ENCODE assay signal across 25 mouse cellular contexts in the genomic region with DNA sequence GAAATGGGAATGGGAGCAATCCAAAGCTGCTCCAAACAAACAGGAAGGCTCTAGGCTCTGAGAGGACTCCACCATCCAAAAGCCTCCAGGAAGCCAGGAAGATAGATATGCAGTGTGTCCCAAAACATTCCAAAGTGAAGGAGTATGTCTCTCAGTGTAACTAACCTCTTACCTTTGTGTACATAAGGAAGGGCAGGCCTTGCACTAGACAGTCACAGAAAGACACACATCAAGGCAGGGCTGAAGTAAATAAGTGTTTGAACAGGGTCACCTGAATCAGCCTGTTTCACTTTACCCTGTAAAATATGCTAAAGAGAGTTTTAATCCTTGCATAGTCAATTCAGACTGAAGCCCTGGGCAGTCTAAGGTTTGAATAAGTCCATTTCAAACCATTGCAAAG.
DNase-seq lines count a peak whose midpoint lies in the region; ATAC-seq and TF ChIP-seq lines count a peak whose summit lies in the region.
"Had no signal": no experiment of that assay in that cellular context is flagged by ENCODE, and none has a peak within 500 bp of the region (broad histone marks: within the 10 kb centered on the region; RNA-seq: fewer than 3 reads in every experiment).

No protein-coding gene starts in this region.

- ATAC-seq in inflammation-experienced regulatory T-cells, adult 6 months = no peak
- ATAC-seq: CD4-positive, CD25-positive, alpha-beta regulatory T cell, adult 4 months; forebrain, embryonic 14.5 days; forebrain, embryonic 16.5 days had no signal

- intact Hi-C loops in gastrocnemius, adult 2 months (cut with DNase I) = no loop called here
- intact Hi-C loops in heart, adult 2 months (cut with DNase I) = no loop called here
- intact Hi-C loops in heart, postnatal 10 days (cut with DNase I) = no loop called here

- TF ChIP-seq CTCF in gastrocnemius, adult 2 months (IDR thresholded peaks at IDR 0.05) = no peak
- no peak for TF ChIP-seq CTCF in heart, adult 2 months (IDR thresholded peaks at IDR 0.05)
- no peak for TF ChIP-seq CTCF in CH12.LX (conservative IDR thresholded peaks at IDR 0.05 in 1 of 2, IDR thresholded peaks at IDR 0.05 in 1 of 2; ENCODE audit: low read depth in 2 of 2, low read length in 2 of 2)

- dilution Hi-C loops in CH12.LX (cut with MboI; ENCODE audit: extremely low pct_ligation_motif_present, extremely low pct_unique_long_range_greater_than_20kb, low sequenced_read_pairs) = no loop called here

- H3K4me2 ChIP-seq in CH12.LX (ENCODE audit: insufficient read depth, low read depth, poor library complexity, severe bottlenecking) = no peak overlapping the region
- H3K4me2 ChIP-seq: embryonic facial prominence, embryonic 13.5 days; embryonic facial prominence, embryonic 15.5 days; forebrain, embryonic 12.5 days had no signal

- no peaks in the 10 kb centered on the region for H3K9me3 ChIP-seq in CH12.LX (replicated peaks; ENCODE audit: low read length)
- H3K9me3 ChIP-seq: embryonic facial prominence, embryonic 13.5 days; embryonic facial prominence, embryonic 15.5 days; forebrain, embryonic 10.5 days; forebrain, embryonic 12.5 days had no signal

- no peak overlapping the region for H3K4me3 ChIP-seq in gastrocnemius, adult 2 months
- no peak overlapping the region for H3K4me3 ChIP-seq in heart, adult 2 months
- no peak overlapping the region for H3K4me3 ChIP-seq in CH12.LX (replicated peaks in 1 of 3; ENCODE audit: low read depth in 2 of 3, low read length in 2 of 3, poor library complexity in 1 of 3)
- H3K4me3 ChIP-seq: embryonic facial prominence, embryonic 13.5 days; embryonic facial prominence, embryonic 15.5 days; erythroblast, embryonic 14.5 days; forebrain, embryonic 10.5 days; forebrain, embryonic 12.5 days had no signal

- TF ChIP-seq RAD21 in CH12.LX (IDR thresholded peaks at IDR 0.05; ENCODE audit: low read depth, low read length) = no peak

- H3K36me3 ChIP-seq in heart, adult 2 months (ENCODE audit: control insufficient read depth, insufficient read depth, low read length) = peaks cover 7% of the 10 kb centered on the region
- H3K36me3 ChIP-seq in CH12.LX (replicated peaks in 1 of 2; ENCODE audit: control insufficient read depth in 1 of 2, insufficient read depth in 1 of 2, low read length in 1 of 2) = no peaks in the 10 kb centered on the region
- H3K36me3 ChIP-seq: embryonic facial prominence, embryonic 13.5 days; embryonic facial prominence, embryonic 15.5 days; forebrain, embryonic 10.5 days; forebrain, embryonic 12.5 days had no signal

- no peak for TF ChIP-seq POLR2A in heart, adult 2 months (IDR thresholded peaks at IDR 0.05; ENCODE audit: insufficient read depth, low read depth, low read length)
- no peak for TF ChIP-seq POLR2A in CH12.LX (IDR thresholded peaks at IDR 0.05; ENCODE audit: low read depth, low read length)

- H3K4me1 ChIP-seq in heart, adult 2 months (ENCODE audit: control insufficient read depth, insufficient read depth, low read length) = peaks cover 14% of the 10 kb centered on the region
- H3K4me1 ChIP-seq in CH12.LX (ENCODE audit: control insufficient read depth in 1 of 2, insufficient read depth in 2 of 2) = peaks cover 28 to 74% of the 10 kb centered on the region in 2 experiments
- H3K4me1 ChIP-seq: forebrain, embryonic 12.5 days had no signal

- DNase-seq in gastrocnemius, adult 2 months = no peak
- no peak for DNase-seq in gastrocnemius, postnatal 25 days
- no peak for DNase-seq in heart, adult 2 months
- DNase-seq in heart, postnatal 10 days = no peak
- no peak for DNase-seq in CH12.LX (ENCODE audit: extremely low read depth)
- DNase-seq: adrenal gland, adult 2 months; adrenal gland, postnatal 10 days; adrenal gland, postnatal 25 days; B cell, adult 2 months; cerebellum, adult 11 months; cerebellum, adult 18-20 months; cerebellum, adult 8-10 months; cerebellum, adult 9-11 months; cerebellum, postnatal 14 days; cerebellum, postnatal 36 days; embryo, embryonic 11 days had no signal

- in situ Hi-C loops in CH12.LX (cut with MboI; ENCODE audit: low pct_ligation_motif_present, low pct_unique_long_range_greater_than_20kb, low sequenced_read_pairs) = no loop called here

- no peaks in the 10 kb centered on the region for H3K27me3 ChIP-seq in heart, adult 2 months (ENCODE audit: control insufficient read depth, insufficient read depth, low read length)
- no peaks in the 10 kb centered on the region for H3K27me3 ChIP-seq in CH12.LX (replicated peaks)
- H3K27me3 ChIP-seq: forebrain, embryonic 12.5 days had no signal

- H3K79me2 ChIP-seq in heart, adult 2 months (replicated peaks; ENCODE audit: control insufficient read depth, insufficient read depth, low read length) = no peaks in the 10 kb centered on the region
- H3K79me2 ChIP-seq in CH12.LX (replicated peaks; ENCODE audit: control insufficient read depth, extremely low read depth, insufficient read depth, poor library complexity, severe bottlenecking) = no peaks in the 10 kb centered on the region

- H3K9ac ChIP-seq in heart, adult 2 months (ENCODE audit: low read depth, low read length) = no peak overlapping the region
- no peak overlapping the region for H3K9ac ChIP-seq in CH12.LX (ENCODE audit: insufficient read depth, low read depth)
- H3K9ac ChIP-seq: embryonic facial prominence, embryonic 13.5 days; embryonic facial prominence, embryonic 15.5 days; forebrain, embryonic 12.5 days had no signal

- H3K27ac ChIP-seq in gastrocnemius, adult 2 months = peak overlapping the region; percentile 91
- peak overlapping the region; percentile 15; the same call in 1 of the 2 replicates for H3K27ac ChIP-seq in heart, adult 2 months
- peak overlapping the region; percentile 71; the same call in 1 of the 2 replicates for H3K27ac ChIP-seq in CH12.LX (ENCODE audit: insufficient read depth, low read depth)
- H3K27ac ChIP-seq: embryonic facial prominence, embryonic 13.5 days; embryonic facial prominence, embryonic 15.5 days; forebrain, embryonic 10.5 days; forebrain, embryonic 12.5 days had no signal

- TF ChIP-seq EP300 in heart, adult 2 months (IDR thresholded peaks at IDR 0.05; ENCODE audit: insufficient read depth, low read depth, low read length) = no peak
- TF ChIP-seq EP300 in CH12.LX (IDR thresholded peaks at IDR 0.05; ENCODE audit: low read length) = no peak

TF ChIP-seq in CH12.LX, 34 proteins besides CTCF, POLR2A, EP300 and RAD21:
- no peak for TF ChIP-seq ZC3H11A (IDR thresholded peaks at IDR 0.05; ENCODE audit: low read depth, low read length)
- TF ChIP-seq TBP (conservative IDR thresholded peaks at IDR 0.05; ENCODE audit: low read depth, low read length) = no peak
- TF ChIP-seq CHD2 (IDR thresholded peaks at IDR 0.05; ENCODE audit: low read length) = no peak
- no peak for TF ChIP-seq USF2 (conservative IDR thresholded peaks at IDR 0.05; ENCODE audit: low read depth, low read length)
- TF ChIP-seq ZMIZ1 (IDR thresholded peaks at IDR 0.05; ENCODE audit: low read depth, low read length) = no peak
- TF ChIP-seq NELFE (IDR thresholded peaks at IDR 0.05; ENCODE audit: low read depth, low read length) = no peak
- TF ChIP-seq ELF1 (IDR thresholded peaks at IDR 0.05; ENCODE audit: low read depth, low read length) = no peak

Comparison
In these comparisons a context has a peak if more than half of its experiments do, and no peak if none do; other contexts are left out.
1. H3K27ac ChIP-seq: peak in every context shown above with its lines; median percentile 91 in gastrocnemius, adult 2 months; 71 in CH12.LX; 15 in heart, adult 2 months.